Mouse (Mus musculus) E14TG2a.4 (cell line): ENCODE results near the gene Gm10197.
A peak's percentile ranks its signal among the peaks of the same experiment; 100 is the strongest.

Experiments used
- H3K27me3 ChIP-seq: 2 replicates; pipeline ENCODE4 v1.6.1; 2014; ENCODE audit warnings: low read length, control low read depth; ENCODE audit not compliant: insufficient read depth
- H3K36me3 ChIP-seq: 2 replicates; pipeline ENCODE4 v1.6.1; 2014; ENCODE audit warnings: low read length, control low read depth; ENCODE audit not compliant: insufficient read depth
- H3K4me1 ChIP-seq: replicated peaks from 2 replicates; pipeline ENCODE4 v1.6.1; 2014; ENCODE audit warnings: low read depth, low read length, control low read depth
- H3K4me3 ChIP-seq: replicated peaks from 2 replicates; pipeline ENCODE4 v1.5.1; 2014; ENCODE audit warnings: mild to moderate bottlenecking, low read length
- H3K9me3 ChIP-seq: 2 replicates; pipeline ENCODE4 v1.6.1; 2014; ENCODE audit warnings: low read length, control low read depth
- CTCF ChIP-seq: conservative IDR thresholded peaks from 2 replicates; pipeline ENCODE4 v1.5.1; 2014; ENCODE audit warnings: low read length
- NANOG ChIP-seq: IDR thresholded peaks from 2 replicates; pipeline ENCODE4 v1.6.1; 2014; ENCODE audit warnings: borderline replicate concordance, low read length, mixed read lengths
- POU5F1 ChIP-seq: IDR thresholded peaks from 2 replicates; pipeline ENCODE4 v1.6.1; 2014; ENCODE audit warnings: low read length, borderline replicate concordance

Gene Gm10197

GRCm38 (mm10) chr19:53408398-53408797 lies 36.8 kb upstream of the Gm10197 start:
- H3K4me3 ChIP-seq, result no peak overlapping the region
- H3K9me3 ChIP-seq, result no peaks in the 10 kb centered on the region
- TF ChIP-seq NANOG (no peak), CTCF (no peak), POU5F1 (no peak)
- H3K27me3 ChIP-seq, result no peaks in the 10 kb centered on the region
- H3K4me1 ChIP-seq, result peaks cover 63% of the 10 kb centered on the region
- H3K36me3 ChIP-seq, result no peaks in the 10 kb centered on the region

- Histone ChIP-seq H3K4me1 (peaks cover 59% of the 10 kb centered on the region), H3K4me3 (no peak overlapping the region), H3K9me3 (no peaks in the 10 kb centered on the region), H3K36me3 (no peaks in the 10 kb centered on the region), H3K27me3 (no peaks in the 10 kb centered on the region)
- TF ChIP-seq NANOG (no peak), CTCF (no peak), POU5F1 (no peak)
Measured at GRCm38 (mm10) chr19:53407350-53407749, 35.8 kb upstream of the Gm10197 start.

- Histone ChIP-seq H3K36me3 (no peaks in the 10 kb centered on the region), H3K9me3 (no peaks in the 10 kb centered on the region), H3K4me3 (no peak overlapping the region), H3K27me3 (no peaks in the 10 kb centered on the region), H3K4me1 (peaks cover 44% of the 10 kb centered on the region)
- TF ChIP-seq CTCF, result no peak
- no peak for TF ChIP-seq NANOG
- no peak for TF ChIP-seq POU5F1
Measured at GRCm38 (mm10) chr19:53405810-53406209, 34.2 kb upstream of the Gm10197 start.

GRCm38 (mm10) chr19:53404837-53405356 lies 33.3 kb upstream of the Gm10197 start:
- no peaks in the 10 kb centered on the region for H3K9me3 ChIP-seq
- H3K4me1 ChIP-seq, result peaks cover 35% of the 10 kb centered on the region
- H3K27me3 ChIP-seq, result no peaks in the 10 kb centered on the region
- no peak overlapping the region for H3K4me3 ChIP-seq
- H3K36me3 ChIP-seq, result no peaks in the 10 kb centered on the region
- TF ChIP-seq POU5F1, result no peak
- TF ChIP-seq NANOG, result no peak
- TF ChIP-seq CTCF, result no peak

GRCm38 (mm10) chr19:53404219-53404836 lies 32.8 kb upstream of the Gm10197 start:
- TF ChIP-seq NANOG (no peak), POU5F1 (no peak), CTCF (no peak)
- Histone ChIP-seq H3K9me3 (no peaks in the 10 kb centered on the region), H3K36me3 (no peaks in the 10 kb centered on the region), H3K4me3 (no peak overlapping the region), H3K4me1 (peaks cover 29% of the 10 kb centered on the region), H3K27me3 (no peaks in the 10 kb centered on the region)

GRCm38 (mm10) chr19:53402741-53403432 lies 31.3 kb upstream of the Gm10197 start:
- Histone ChIP-seq H3K27me3 (no peaks in the 10 kb centered on the region), H3K9me3 (no peaks in the 10 kb centered on the region), H3K36me3 (no peaks in the 10 kb centered on the region), H3K4me1 (peaks cover 29% of the 10 kb centered on the region), H3K4me3 (peak overlapping the region; percentile 57)
- TF ChIP-seq CTCF, result peak; percentile 41
- no peak for TF ChIP-seq NANOG

GRCm38 (mm10) chr19:53400332-53401110 lies 29.0 kb upstream of the Gm10197 start:
- Histone ChIP-seq H3K9me3 (no peaks in the 10 kb centered on the region), H3K4me1 (peaks cover 35% of the 10 kb centered on the region), H3K4me3 (no peak overlapping the region), H3K36me3 (peaks cover 8% of the 10 kb centered on the region), H3K27me3 (no peaks in the 10 kb centered on the region)
- TF ChIP-seq POU5F1, result no peak
- no peak for TF ChIP-seq NANOG
- TF ChIP-seq CTCF, result 0 out of 2 replicates have a peak, but pooled peaks have one; percentile 2

- Histone ChIP-seq H3K4me3 (no peak overlapping the region), H3K4me1 (peaks cover 34% of the 10 kb centered on the region), H3K27me3 (no peaks in the 10 kb centered on the region), H3K36me3 (peaks cover 10% of the 10 kb centered on the region), H3K9me3 (no peaks in the 10 kb centered on the region)
- TF ChIP-seq CTCF (no peak), NANOG (no peak), POU5F1 (no peak)
Measured at GRCm38 (mm10) chr19:53399213-53399612, 27.6 kb upstream of the Gm10197 start.
